Mouse (Mus musculus) left cerebral cortex, adult 9 months (tissue): Measurements from ENCODE around the gene Apip.

Experiments
- DNase-seq, 2 experiments: peaks; one replicate each; pipeline ENCODE4 v3.0.0; 2022; ENCODE audit warnings: low spot score in 2 of 2

Gene Apip

DNA sequence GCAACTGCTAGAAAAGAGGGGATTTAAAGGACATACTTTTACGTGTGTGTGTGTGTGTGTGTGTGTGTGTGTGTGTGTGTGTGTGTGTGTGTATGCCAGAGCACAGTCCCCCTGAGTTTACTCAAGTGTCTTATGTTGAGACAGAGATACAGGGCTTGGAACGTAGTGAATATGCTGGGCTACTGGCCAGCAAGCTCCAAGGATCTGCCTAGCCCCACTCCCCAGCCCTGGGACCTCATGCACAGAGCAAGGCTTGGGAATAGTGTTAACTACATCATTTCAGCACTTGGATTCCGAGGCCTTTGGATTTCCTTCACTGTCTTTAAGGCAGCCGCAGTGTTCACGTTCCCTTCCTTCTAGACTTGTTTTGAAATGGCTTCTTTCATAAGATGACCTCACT is 29.1 kb downstream of the Apip start:
- DNase-seq, result no peak

DNA sequence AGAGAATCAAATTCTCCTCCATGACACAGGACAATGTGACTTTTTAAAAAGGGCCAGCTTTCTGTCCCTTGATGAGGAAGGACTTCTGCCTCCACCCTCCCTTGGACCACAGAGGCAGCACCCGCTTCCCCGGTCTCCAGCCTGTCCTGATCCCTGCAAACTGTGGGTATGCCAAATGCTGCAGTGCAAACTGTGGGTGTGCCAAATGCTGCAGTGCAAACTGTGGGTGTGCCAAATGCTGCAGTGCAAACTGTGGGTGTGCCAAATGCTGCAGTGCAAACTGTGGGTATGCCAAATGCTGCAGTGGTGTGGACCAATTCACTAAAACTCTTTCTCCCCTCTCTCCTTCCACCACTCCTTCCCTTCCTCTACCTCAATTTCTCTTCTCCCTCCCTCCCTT is 32.7 kb downstream of the Apip start:
- no peak for DNase-seq

DNA sequence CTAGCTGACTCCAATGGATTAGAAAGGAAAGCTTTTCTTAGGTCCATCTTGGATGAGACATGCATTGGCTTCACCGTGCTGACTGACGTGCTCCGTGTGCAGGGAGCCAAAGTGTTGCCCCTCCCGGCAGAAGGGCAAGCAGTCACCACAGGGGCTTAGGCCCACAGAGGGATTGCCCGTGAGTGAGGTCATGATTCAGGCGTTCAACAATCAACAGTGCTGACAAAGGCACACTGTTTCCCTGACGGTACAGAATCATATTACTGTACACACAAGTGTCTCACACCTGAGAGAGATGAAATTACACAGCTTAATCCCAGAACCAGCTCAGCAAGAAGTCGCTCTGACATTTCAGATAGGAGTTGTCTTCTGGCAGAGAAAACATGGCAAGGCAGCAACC is 38.2 kb downstream of the Apip start:
- DNase-seq, result no peak

DNA sequence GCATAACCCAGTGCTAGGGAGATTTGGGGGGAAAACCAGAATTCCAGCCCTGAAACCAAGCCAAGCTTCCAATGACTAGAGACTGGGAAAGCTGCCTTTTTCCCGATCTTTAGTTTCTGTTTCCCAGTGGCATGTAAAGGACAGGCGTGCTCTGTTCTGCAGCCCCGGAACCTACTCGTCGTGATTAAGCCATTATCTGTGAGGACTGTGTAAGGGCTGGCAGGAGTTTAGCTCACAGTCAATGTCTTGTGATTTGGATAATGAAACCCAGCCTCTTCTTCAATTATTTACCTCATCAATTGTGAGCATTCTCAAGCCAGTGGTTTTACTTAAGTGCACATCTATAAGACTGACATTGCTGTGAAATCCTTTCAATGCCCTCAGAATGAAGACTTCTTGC is 43.7 kb downstream of the Apip start:
- DNase-seq, result no peak

DNA sequence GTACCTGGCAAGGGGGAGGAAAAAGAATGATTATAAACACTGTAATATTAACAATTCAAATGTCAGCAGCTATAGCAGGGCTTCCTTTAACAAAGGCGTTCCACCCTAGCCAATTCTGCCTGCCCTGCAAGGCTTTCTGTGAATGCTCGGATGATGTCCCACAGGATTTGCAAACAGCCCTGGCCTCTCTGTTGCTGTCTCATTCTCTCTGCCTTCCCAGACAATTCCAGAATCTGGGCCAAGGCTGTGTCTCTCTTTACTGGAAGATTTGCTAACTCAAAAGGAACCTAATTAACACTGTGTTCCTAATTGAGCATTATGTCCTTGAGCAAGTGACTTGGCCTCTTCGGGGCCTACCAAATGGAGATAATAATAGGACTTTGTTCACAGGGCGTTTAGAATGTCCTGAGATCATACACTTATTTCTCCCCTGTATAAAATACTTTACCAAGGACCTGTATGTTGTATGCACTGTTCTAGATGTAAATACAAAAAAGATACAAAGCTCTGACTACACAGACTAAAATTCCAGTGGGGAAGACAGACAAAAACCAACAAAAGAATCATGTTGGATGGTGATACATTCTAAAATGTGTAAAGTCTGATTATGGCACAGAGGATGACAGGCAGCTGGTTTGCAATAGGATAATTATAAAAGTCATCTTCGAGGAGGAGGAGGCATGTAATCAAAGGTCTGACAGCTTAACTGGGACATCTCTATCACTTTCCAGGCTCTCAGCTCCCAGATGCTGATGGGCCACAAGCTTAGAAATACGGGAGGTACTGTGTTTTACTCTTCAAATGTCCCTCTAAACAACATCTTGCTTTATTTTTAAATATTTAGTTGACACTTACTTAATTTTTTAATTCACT is 45.1 kb downstream of the Apip start:
- no peak for DNase-seq

DNA sequence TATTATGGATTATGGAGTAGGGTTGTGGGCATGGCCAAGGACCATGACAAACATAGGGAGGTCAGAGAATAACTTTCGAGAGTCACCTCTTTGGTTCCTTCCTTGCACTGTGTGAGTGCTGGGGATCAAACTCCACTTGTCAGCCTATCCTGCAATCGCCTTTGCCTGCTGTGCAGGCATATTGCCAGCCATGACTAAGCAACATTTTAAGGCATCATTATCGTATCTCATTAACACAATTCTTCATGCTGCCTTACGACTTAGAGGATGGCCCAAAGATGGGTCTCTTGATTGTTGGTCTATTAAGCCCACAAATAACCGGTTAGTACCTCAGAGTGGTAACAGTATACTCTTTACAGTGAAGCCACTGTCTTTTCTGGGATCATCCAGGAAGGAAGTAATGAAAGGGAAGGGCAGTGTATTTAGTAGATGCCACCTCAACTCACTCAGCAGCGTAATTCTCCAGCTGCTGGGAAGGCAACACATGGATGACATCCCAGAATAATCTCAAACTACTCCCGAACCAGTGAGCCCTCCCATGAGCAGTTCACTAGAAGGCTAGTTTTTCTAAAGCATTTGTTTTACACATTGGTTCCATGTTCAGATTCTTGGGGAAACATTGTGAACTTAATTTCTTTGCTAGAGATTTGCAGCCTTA is 45.9 kb downstream of the Apip start:
- DNase-seq, result no peak

DNA sequence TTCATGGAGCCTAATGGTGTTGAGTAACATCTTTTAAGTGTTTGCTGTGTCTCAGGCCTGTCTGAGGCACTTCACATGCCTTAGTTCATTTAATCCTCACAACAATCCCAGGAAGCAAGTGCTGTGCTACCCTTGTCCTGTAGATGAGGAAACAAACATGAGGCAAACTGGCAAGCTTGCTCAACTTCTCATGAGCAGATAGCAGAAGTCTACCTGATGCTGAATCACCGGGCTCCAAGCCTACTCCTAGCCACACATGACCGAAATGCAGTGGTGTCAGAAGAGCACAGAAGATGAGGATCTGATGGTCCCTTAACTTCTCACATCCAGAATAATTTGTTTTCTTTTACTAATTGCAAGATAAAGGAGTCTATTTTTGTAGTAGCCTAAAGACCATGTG is 56.2 kb downstream of the Apip start:
- no peak for DNase-seq

DNA sequence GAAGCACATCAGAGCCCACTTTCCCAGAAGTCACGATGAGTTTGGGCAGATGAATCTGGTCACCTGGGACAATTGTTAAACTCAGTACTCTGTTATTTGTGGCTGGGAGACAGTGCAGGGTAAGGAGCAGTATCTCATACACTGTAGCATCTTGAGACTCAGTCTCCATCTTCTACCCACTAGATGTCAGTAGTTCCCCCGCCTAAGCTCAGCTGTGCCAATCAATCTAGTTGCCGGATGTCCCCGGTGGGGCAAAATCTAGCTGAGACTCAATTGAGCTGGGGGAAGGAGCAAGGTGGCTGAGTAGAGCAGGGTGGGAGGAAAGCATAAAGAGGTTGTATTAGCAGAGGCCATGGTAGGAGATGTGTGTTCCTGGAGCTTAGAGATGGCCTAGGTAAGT is 57.7 kb downstream of the Apip start:
- no peak for DNase-seq

DNA sequence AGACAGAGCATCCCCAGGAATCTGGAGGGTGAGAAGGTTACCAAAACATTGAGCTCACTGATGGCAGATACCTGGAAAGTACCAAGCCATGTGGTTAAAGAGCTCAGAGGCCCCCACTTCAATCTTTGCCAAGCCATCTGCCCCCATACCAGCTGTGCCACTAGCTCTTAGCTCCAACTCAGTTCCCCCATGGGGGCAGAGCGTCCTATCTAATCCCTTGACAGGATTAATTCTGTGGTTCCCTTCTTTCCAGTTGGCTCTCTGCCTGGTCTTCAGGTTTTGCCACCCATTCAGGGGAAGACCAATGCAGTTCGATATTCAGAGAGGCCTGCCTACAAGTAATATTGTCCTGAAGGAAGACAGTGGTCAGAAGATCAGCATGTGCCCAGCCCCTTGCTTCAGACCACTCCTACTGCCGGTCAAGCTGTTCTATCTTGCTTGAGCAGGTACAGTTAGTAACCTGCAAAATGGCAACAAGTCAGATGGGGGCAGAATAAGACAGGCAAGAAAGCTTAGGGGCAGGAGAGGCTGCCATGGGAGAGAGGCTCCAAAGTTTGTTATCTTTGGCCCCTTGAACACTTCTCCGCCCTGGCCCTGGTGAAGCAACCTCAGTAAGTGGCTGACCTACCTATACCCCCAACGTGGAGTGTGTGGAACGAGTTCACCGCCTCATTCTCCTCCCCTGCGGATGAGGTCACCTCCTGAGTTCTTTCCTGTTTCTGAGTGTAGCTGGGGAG is 65.2 kb downstream of the Apip start:
- no peak for DNase-seq
